Mouse (Mus musculus): Measurements from ENCODE around the gene Mob3c. TPM values are rescaled to one million over a fixed set of nuclear protein-coding genes. Genes with fewer than 3 reads are reported as not detected.

Gene Mob3c
- total RNA-seq, 2 experiments from 2014 or later, result 5.0 to 5.3 TPM

DNA sequence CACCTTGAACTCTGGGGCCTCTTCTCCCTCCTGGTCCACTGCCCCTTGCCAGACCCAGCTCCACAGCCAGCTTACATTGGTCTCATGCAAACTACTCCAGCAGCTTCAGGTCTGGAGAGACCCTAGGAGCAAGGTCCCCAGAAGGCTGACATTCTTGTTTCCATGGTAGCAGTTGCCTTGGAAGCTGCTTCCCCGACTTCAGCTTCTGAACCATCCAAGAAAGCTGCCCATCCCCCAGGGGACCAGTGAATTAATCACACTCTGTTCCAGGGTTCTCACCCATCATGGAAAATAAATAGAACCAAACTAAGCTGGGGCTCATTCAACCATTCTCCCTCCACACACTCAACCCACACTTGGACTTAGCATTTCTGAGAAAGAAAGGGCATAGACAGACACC is 53.3 kb downstream of the Mob3c start:
- no peak for DNase-seq

DNA sequence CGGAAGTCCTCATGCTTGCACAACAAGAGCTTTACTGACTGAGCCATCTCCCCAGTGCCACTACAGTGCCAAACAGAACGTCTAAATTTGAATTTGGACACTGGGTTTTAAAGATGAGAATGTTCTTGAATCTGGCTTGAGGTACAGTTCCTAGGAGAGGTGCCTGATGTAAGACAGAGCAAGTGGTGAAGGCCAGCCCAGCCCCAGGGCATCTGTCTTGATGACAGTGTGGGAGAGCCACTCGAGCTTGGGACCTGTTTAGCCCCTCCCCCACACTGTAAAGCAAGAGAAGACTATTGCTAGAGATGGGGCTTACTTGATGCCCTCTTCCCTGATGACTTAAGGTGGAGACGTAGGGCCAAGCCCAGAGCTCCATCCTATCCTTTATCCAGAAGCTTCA is 54.3 kb downstream of the Mob3c start:
- no peak for DNase-seq

DNA sequence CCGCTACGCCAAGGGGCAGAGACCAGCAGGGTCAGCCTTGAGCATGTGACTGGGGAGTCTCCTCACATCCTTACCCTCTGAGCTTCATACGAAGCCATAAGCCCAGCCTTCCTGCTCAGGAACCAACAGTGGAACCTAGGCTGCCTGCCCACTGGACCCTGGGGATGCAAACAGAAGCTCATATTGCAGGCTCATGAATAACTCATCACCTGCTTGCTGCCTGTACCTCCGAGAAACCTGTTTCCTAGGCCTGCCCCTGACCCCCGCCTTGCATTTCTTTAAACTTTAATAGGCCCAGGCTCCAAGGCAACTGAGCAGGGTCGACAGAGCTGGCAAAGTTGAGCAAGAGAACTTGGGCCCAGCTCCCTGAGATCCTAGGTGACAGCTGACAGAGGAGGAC is 56.1 kb downstream of the Mob3c start, which contains the start of gene Kncn:
Gene Kncn (plus strand): TSS at position 379 of the 400 bp plus-strand sequence.
- no peak for DNase-seq

Other genes starting within 250 kb of the Mob3c start
- not detected for gene Cyp4a32, start 227.1 kb upstream of the Mob3c start, total RNA-seq (2021)
- gene Cyp4b1, start 180.4 kb upstream of the Mob3c start, total RNA-seq (2021), result 10 to 100 TPM; 29.4 to 33.2 TPM
- gene Efcab14, start 90.3 kb upstream of the Mob3c start, total RNA-seq (2021), result 10 to 100 TPM; 38.8 to 43.8 TPM
- 1 to 10 TPM in 1 of 2 experiments, under 1 TPM in 1; 0.45 to 1.9 TPM for gene Tex38, start 47.1 kb upstream of the Mob3c start, total RNA-seq (2021)
- 100 to 1,000 TPM; 105 to 129 TPM for gene Atpaf1, start 43.3 kb upstream of the Mob3c start, total RNA-seq (2021)
- 10 to 100 TPM; 20.6 to 22.0 TPM for gene Mknk1, start 11.1 kb downstream of the Mob3c start, total RNA-seq (2021)
- gene Kncn, start 56.3 kb downstream of the Mob3c start, total RNA-seq (2021), result not detected
- gene 6430628N08Rik, start 62.6 kb downstream of the Mob3c start, total RNA-seq (2021), result not detected
- not detected for gene Dmbx1, start 111.8 kb downstream of the Mob3c start, total RNA-seq (2021)
- 1 to 10 TPM in 1 of 2 experiments, not detected in 1; 1.0 TPM for gene Faah, start 189.8 kb downstream of the Mob3c start, total RNA-seq (2021)
- gene Nsun4, start 225.8 kb downstream of the Mob3c start, total RNA-seq (2021), result 10 to 100 TPM; 29.1 to 29.5 TPM
- 1,000 to 10,000 TPM; 1,939 to 2,067 TPM for gene Uqcrh, start 247.0 kb downstream of the Mob3c start, total RNA-seq (2021)
- 10 to 100 TPM; 25.3 to 26.2 TPM for gene Lrrc41, start 247.2 kb downstream of the Mob3c start, total RNA-seq (2021)

Data from heart, adult 18-20 months (tissue).